12 mouse cellular contexts compared by ENCODE assay signal in the genomic region with DNA sequence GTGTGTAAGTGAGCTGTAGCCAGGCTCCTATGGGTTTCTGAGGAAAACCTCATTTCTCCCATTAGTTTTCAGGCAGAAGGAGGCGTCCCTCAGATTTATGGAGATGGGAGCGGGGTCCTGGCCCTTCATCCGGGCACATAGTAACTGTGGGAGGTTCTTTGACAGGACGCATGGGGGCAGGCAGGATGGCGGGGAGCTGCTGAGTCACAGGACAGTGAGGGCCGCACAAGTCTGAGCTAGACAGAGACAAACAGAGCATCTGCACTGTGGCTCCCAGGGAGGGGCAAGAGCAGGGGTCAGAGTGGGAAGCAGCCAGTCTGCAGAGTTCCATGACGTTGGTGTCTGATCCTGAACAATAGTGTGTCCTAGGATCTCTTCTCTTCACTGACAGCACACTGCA.
DNase-seq lines count a peak whose midpoint lies in the region; ATAC-seq and TF ChIP-seq lines count a peak whose summit lies in the region.
"Had no signal": no experiment of that assay in that cellular context is flagged by ENCODE, and none has a peak within 500 bp of the region (broad histone marks: within the 10 kb centered on the region; RNA-seq: fewer than 3 reads in every experiment).

No protein-coding gene starts in this region.

- H3K27ac ChIP-seq in left cerebral cortex, adult 2 months: peak overlapping the region; percentile 42
- H3K27ac ChIP-seq in embryonic facial prominence, embryonic 14.5 days (replicated peaks; ENCODE audit: low read depth, low read length): peak overlapping the region; percentile 65; the same call in 1 of the 2 replicates
- peak overlapping the region; percentile 51; the same call in 1 of the 2 replicates for H3K27ac ChIP-seq in liver, postnatal 0 days (ENCODE audit: low read depth)
- no peak overlapping the region for H3K27ac ChIP-seq in forebrain, embryonic 12.5 days

- no peak for TF ChIP-seq CTCF in left cerebral cortex, adult 2 months (IDR thresholded peaks at IDR 0.05)
- TF ChIP-seq CTCF in liver, postnatal 0 days (IDR thresholded peaks at IDR 0.05; ENCODE audit: low read depth): no peak

- H3K9ac ChIP-seq in embryonic facial prominence, embryonic 14.5 days (ENCODE audit: low read depth, low read length): no peak overlapping the region; the same call in 1 of the 2 replicates
- H3K9ac ChIP-seq in liver, postnatal 0 days (replicated peaks): no peak overlapping the region
- no peak overlapping the region for H3K9ac ChIP-seq in forebrain, embryonic 12.5 days

- DNase-seq in left cerebral cortex, adult 2 months (ENCODE audit: extremely low spot score in 1 of 2, low spot score in 2 of 2): no peak
- DNase-seq in left cerebral cortex, postnatal 14 days (ENCODE audit: low spot score in 2 of 2): no peak
- DNase-seq in embryonic facial prominence, embryonic 14.5 days (ENCODE audit: low spot score): no peak
- peak; percentile 28 for DNase-seq in kidney, adult 18-20 months
- no peak for DNase-seq in liver, postnatal 0 days
- no peak for DNase-seq in frontal cortex, postnatal 36 days (ENCODE audit: low spot score in 2 of 2)
- DNase-seq in left cerebral cortex, postnatal 4 days: no peak
- DNase-seq: cerebellum, adult 8-10 months; layer of hippocampus, postnatal 36 days; right cerebral cortex, adult 18-20 months had no signal

- TF ChIP-seq EP300 in liver, postnatal 0 days (IDR thresholded peaks at IDR 0.05; ENCODE audit: low read depth): no peak

- no peak overlapping the region for H3K4me2 ChIP-seq in embryonic facial prominence, embryonic 14.5 days (ENCODE audit: low read depth, low read length)
- H3K4me2 ChIP-seq in liver, postnatal 0 days (ENCODE audit: low read depth, low read length): no peak overlapping the region
- no peak overlapping the region for H3K4me2 ChIP-seq in forebrain, embryonic 12.5 days

- H3K4me1 ChIP-seq in embryonic facial prominence, embryonic 14.5 days (ENCODE audit: control insufficient read depth, insufficient read depth, low read length): peaks cover 14% of the 10 kb centered on the region
- H3K4me1 ChIP-seq in liver, postnatal 0 days (ENCODE audit: insufficient read depth): peaks cover 27% of the 10 kb centered on the region
- no peaks in the 10 kb centered on the region for H3K4me1 ChIP-seq in forebrain, embryonic 12.5 days

- no peaks in the 10 kb centered on the region for H3K27me3 ChIP-seq in embryonic facial prominence, embryonic 14.5 days (replicated peaks; ENCODE audit: control insufficient read depth, insufficient read depth, low read length)
- H3K27me3 ChIP-seq in liver, postnatal 0 days (ENCODE audit: insufficient read depth, low read length): no peaks in the 10 kb centered on the region
- no peaks in the 10 kb centered on the region for H3K27me3 ChIP-seq in forebrain, embryonic 12.5 days

- intact Hi-C loops in left cerebral cortex, adult 2 months (cut with DNase I): no loop called here
- intact Hi-C loops in left cerebral cortex, postnatal 14 days (cut with DNase I): no loop called here
- intact Hi-C loops in left cerebral cortex, postnatal 4 days (cut with DNase I): no loop called here

- no peak overlapping the region for H3K4me3 ChIP-seq in left cerebral cortex, adult 2 months
- no peak overlapping the region for H3K4me3 ChIP-seq in embryonic facial prominence, embryonic 14.5 days (ENCODE audit: low read depth, low read length)
- no peak overlapping the region for H3K4me3 ChIP-seq in liver, postnatal 0 days (ENCODE audit: low read depth, low read length)
- H3K4me3 ChIP-seq in forebrain, embryonic 12.5 days (replicated peaks): no peak overlapping the region

- H3K36me3 ChIP-seq in embryonic facial prominence, embryonic 14.5 days (ENCODE audit: control insufficient read depth, insufficient read depth, low read length): peaks cover 28% of the 10 kb centered on the region
- H3K36me3 ChIP-seq in liver, postnatal 0 days (replicated peaks; ENCODE audit: insufficient read depth, low read length): peaks cover 40% of the 10 kb centered on the region
- peaks cover 61% of the 10 kb centered on the region for H3K36me3 ChIP-seq in forebrain, embryonic 12.5 days (replicated peaks)

- ATAC-seq in embryonic facial prominence, embryonic 14.5 days (ENCODE audit: low read depth): no peak
- ATAC-seq in liver, postnatal 0 days: no peak
- no peak for ATAC-seq in forebrain, embryonic 12.5 days (ENCODE audit: low FRiP score)
- ATAC-seq: forebrain, embryonic 14.5 days had no signal

- WGBS in embryonic facial prominence, embryonic 14.5 days: 81% methylated on average over 7 of the region's 7 CpGs
- WGBS in liver, postnatal 0 days (ENCODE audit: insufficient replicate concordance): 55% methylated on average over 7 of the region's 7 CpGs
- 78% methylated on average over 7 of the region's 7 CpGs for WGBS in forebrain, embryonic 12.5 days

- H3K9me3 ChIP-seq in embryonic facial prominence, embryonic 14.5 days (ENCODE audit: control insufficient read depth, low read length): no peaks in the 10 kb centered on the region
- H3K9me3 ChIP-seq in liver, postnatal 0 days (ENCODE audit: low read length): no peaks in the 10 kb centered on the region
- H3K9me3 ChIP-seq in forebrain, embryonic 12.5 days: no peaks in the 10 kb centered on the region
